Mouse (Mus musculus) C2C12 (cell line): ENCODE results near the gene Ifitm7. TPM values are rescaled to one million over a fixed set of nuclear protein-coding genes. Genes with fewer than 3 reads are reported as not detected.

ENCODE experiments used
- H3K27me3 ChIP-seq: one replicate; pipeline ENCODE4 v1.6.1; 2011; ENCODE audit not compliant: control insufficient read depth, insufficient read depth, insufficient read length
- H3K36me3 ChIP-seq: one replicate; pipeline ENCODE4 v1.6.1; 2011; ENCODE audit not compliant: control insufficient read depth, insufficient read depth
- H3K4me3 ChIP-seq: one replicate; pipeline ENCODE4 v1.5.1; 2011; ENCODE audit warnings: mild to moderate bottlenecking, control low read depth; ENCODE audit not compliant: poor library complexity, insufficient read depth, severe bottlenecking
- H3K79me2 ChIP-seq: one replicate; pipeline ENCODE4 v1.6.1; 2011; ENCODE audit not compliant: control insufficient read depth, insufficient read depth
- H3K79me3 ChIP-seq: one replicate; pipeline ENCODE4 v1.6.1; 2011; ENCODE audit warnings: low read depth, control low read depth
- H3ac ChIP-seq: one replicate; pipeline ENCODE3; 2011; ENCODE audit warnings: low read depth; ENCODE audit not compliant: control insufficient read depth, insufficient read length
- CEBPB ChIP-seq: IDR thresholded peaks from one replicate; pipeline ENCODE4 v1.6.1; 2011; ENCODE audit warnings: low read depth, mild to moderate bottlenecking, control low read depth, moderate library complexity
- CTCF ChIP-seq: IDR thresholded peaks from one replicate; pipeline ENCODE4 v1.5.1; 2011; ENCODE audit not compliant: control insufficient read depth, insufficient read depth, insufficient read length
- FOSL1 ChIP-seq: IDR thresholded peaks from one replicate; pipeline ENCODE4 v1.8.0; 2011; ENCODE audit warnings: mild to moderate bottlenecking, low read length; ENCODE audit not compliant: poor library complexity, insufficient read depth, severe bottlenecking
- MAX ChIP-seq: IDR thresholded peaks from one replicate; pipeline ENCODE4 v1.6.1; 2011; ENCODE audit warnings: mild to moderate bottlenecking, control low read depth
- MYOD1 ChIP-seq: IDR thresholded peaks from one replicate; pipeline ENCODE4 v1.6.1; 2011; ENCODE audit warnings: low read depth; ENCODE audit not compliant: control insufficient read depth, insufficient read length
- MYOG ChIP-seq: IDR thresholded peaks from one replicate; pipeline ENCODE4 v1.6.1; 2011; ENCODE audit not compliant: control insufficient read depth, insufficient read length; ENCODE audit errors: extremely low read depth
- USF1 ChIP-seq: IDR thresholded peaks from one replicate; pipeline ENCODE4 v1.6.1; 2011; ENCODE audit warnings: low read depth, mild to moderate bottlenecking, control low read depth, moderate library complexity
- polyA plus RNA-seq: library from polyadenylated mRNA; unstranded; fragments of >200 nt; fragmentation: generic; extraction: Trizol; gene quantifications from one replicate; pipeline ENCODE4 v1.2.1, GENCODE M21; 2012; ENCODE audit warnings: missing spikeins

The Ifitm7 gene
- polyA plus RNA-seq, 1 experiment, result not detected

- Histone ChIP-seq H3ac (no peak overlapping the region), H3K36me3 (no peaks in the 10 kb centered on the region), H3K79me2 (no peaks in the 10 kb centered on the region), H3K27me3 (no peaks in the 10 kb centered on the region), H3K79me3 (no peaks in the 10 kb centered on the region), H3K4me3 (no peak overlapping the region)
- no peak for TF ChIP-seq USF1
- no peak for TF ChIP-seq CTCF
- TF ChIP-seq CEBPB, result no peak
- TF ChIP-seq MYOG, result no peak
- no peak for TF ChIP-seq FOSL1
- TF ChIP-seq MYOD1, result no peak
- no peak for TF ChIP-seq MAX
Observed at GRCm38 (mm10) chr16:14005266-14005665, 18.6 kb upstream of the Ifitm7 start.

DNA sequence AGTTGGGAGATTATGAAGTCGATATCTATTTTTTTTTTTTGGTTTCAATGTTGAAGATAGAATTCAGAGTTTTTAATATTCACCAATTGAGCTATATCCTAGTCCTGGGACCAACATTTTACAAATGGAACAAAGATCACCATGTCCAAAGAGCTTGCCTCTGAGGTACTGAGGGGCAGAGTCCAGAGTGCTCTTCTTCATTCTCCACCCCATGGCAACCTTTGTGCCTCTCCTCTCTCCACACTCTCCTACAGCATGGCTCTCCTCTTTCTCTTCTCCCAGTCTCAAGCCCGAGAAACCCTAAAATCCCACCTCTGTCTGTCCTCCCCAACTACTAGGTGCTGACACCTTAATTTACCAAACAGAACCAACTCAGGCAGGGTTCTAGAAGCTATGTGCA, 18.0 kb upstream of the Ifitm7 start:
- no peaks in the 10 kb centered on the region for H3K36me3 ChIP-seq
- H3K27me3 ChIP-seq, result no peaks in the 10 kb centered on the region
- no peak overlapping the region for H3K4me3 ChIP-seq
- TF ChIP-seq USF1 (no peak), MAX (no peak), MYOG (no peak)
- no peak overlapping the region for H3ac ChIP-seq
- H3K79me3 ChIP-seq, result no peaks in the 10 kb centered on the region
- H3K79me2 ChIP-seq, result no peaks in the 10 kb centered on the region

GRCm38 (mm10) chr16:14004170-14004569, 17.5 kb upstream of the Ifitm7 start:
- Histone ChIP-seq H3K36me3 (no peaks in the 10 kb centered on the region), H3K79me2 (no peaks in the 10 kb centered on the region), H3K4me3 (no peak overlapping the region), H3K79me3 (no peaks in the 10 kb centered on the region), H3K27me3 (no peaks in the 10 kb centered on the region), H3ac (no peak overlapping the region)
- peak; percentile 94 for TF ChIP-seq MYOD1
- no peak for TF ChIP-seq CTCF

GRCm38 (mm10) chr16:14003386-14004130, 16.9 kb upstream of the Ifitm7 start:
- Histone ChIP-seq H3ac (no peak overlapping the region), H3K36me3 (no peaks in the 10 kb centered on the region), H3K79me3 (no peaks in the 10 kb centered on the region), H3K4me3 (no peak overlapping the region), H3K79me2 (no peaks in the 10 kb centered on the region), H3K27me3 (no peaks in the 10 kb centered on the region)
- TF ChIP-seq CEBPB, result no peak
- TF ChIP-seq CTCF, result no peak
- no peak for TF ChIP-seq MAX
- TF ChIP-seq MYOG, result no peak
- no peak for TF ChIP-seq FOSL1
- TF ChIP-seq MYOD1, result no peak
- TF ChIP-seq USF1, result no peak

- TF ChIP-seq MYOG, result no peak
- TF ChIP-seq USF1, result no peak
- TF ChIP-seq CEBPB, result no peak
- no peak for TF ChIP-seq MYOD1
- no peak for TF ChIP-seq FOSL1
- TF ChIP-seq MAX, result no peak
- TF ChIP-seq CTCF, result no peak
- H3ac ChIP-seq, result no peak overlapping the region
- H3K4me3 ChIP-seq, result no peak overlapping the region
- H3K79me2 ChIP-seq, result no peaks in the 10 kb centered on the region
- H3K79me3 ChIP-seq, result no peaks in the 10 kb centered on the region
- H3K27me3 ChIP-seq, result no peaks in the 10 kb centered on the region
- H3K36me3 ChIP-seq, result no peaks in the 10 kb centered on the region
Observed at GRCm38 (mm10) chr16:13994502-13994901, 7.8 kb upstream of the Ifitm7 start.

- no peaks in the 10 kb centered on the region for H3K79me2 ChIP-seq
- TF ChIP-seq MAX, result no peak
- TF ChIP-seq CTCF, result no peak
- no peak for TF ChIP-seq CEBPB
- no peak for TF ChIP-seq MYOG
- no peak for TF ChIP-seq MYOD1
- TF ChIP-seq FOSL1, result no peak
- TF ChIP-seq USF1, result no peak
- H3K4me3 ChIP-seq, result no peak overlapping the region
- H3K36me3 ChIP-seq, result no peaks in the 10 kb centered on the region
- no peaks in the 10 kb centered on the region for H3K27me3 ChIP-seq
- H3ac ChIP-seq, result no peak overlapping the region
- no peaks in the 10 kb centered on the region for H3K79me3 ChIP-seq
Observed at GRCm38 (mm10) chr16:13994076-13994475, 7.4 kb upstream of the Ifitm7 start.
